Mouse (Mus musculus): ENCODE results near the gene Srebf2.

GRCm38 (mm10) chr15:82217039-82217438 lies 70.1 kb downstream of the Srebf2 start:
- no peak for TF ChIP-seq POLR2A (IDR thresholded peaks at IDR 0.05; ENCODE audit: borderline replicate concordance, low read depth, low read length)
- TF ChIP-seq CTCF (IDR thresholded peaks at IDR 0.05; ENCODE audit: low read depth, low read length) = no peak

Measured in bone marrow macrophage, adult 2 months (primary cell).